Mouse (Mus musculus) megakaryocyte, embryonic 14.5 days (primary cell): Measurements from ENCODE around the gene Mgat4c.

Source experiments
- FLI1 ChIP-seq: IDR thresholded peaks from 2 replicates; pipeline ENCODE4 v1.6.1; 2012; ENCODE audit warnings: low read length, inconsistent platforms, mixed read lengths
- GATA1 ChIP-seq: IDR thresholded peaks from 3 replicates; pipeline ENCODE4 v1.6.1; 2012; ENCODE audit warnings: mixed read lengths, low read length, inconsistent platforms, borderline replicate concordance

DNA sequence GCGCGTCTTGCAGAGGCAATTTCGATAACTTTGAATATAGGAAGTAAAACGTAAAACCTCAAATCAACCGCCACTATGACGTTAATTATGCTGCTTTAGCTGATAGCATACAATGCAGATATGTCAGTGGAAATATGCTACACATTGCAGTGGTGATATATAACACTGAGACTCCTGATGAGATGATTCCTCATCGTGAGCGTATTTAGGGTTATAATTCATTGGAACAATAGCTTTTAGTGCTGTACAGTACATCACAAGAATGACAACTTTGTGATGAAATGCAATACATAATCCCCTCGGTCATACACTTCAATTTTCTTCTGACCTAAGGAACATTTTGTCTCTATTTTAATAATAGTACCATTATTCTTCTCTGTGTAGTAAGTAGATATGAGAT is 564.0 kb downstream of the Mgat4c start:
- no peak for TF ChIP-seq GATA1
- TF ChIP-seq FLI1: no peak
